Mouse (Mus musculus): ENCODE results near the gene 2300002M23Rik.

2300002M23Rik gene

DNA sequence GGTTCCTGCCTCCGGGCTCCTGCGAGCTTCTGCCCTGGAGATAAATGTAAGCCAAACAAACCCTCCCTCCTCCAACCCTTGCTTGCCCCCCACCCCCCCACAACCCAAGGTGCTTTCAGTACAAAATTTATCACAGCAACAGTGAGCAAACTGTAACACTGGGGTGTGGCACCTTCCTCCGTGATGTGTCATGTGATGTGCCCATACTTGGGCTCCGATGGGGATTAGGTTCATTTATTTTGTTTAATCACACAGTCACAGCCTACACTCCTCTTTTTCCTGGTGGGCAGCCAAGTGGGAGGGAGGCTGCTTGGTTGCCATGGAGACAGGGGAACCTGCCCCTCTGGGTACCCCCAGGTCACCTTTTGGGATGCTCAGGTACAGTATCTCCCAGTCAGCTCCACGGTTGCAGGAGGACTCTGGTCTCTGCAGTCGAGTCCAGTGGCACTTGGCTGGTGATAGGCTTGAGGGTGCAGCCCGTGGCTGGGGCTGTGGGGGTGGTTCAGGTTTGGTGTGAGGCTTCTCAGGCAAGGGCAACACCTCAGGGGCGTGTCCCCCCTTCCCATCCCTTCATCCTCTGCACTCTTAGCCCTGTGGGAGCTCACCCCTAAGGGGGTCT, 34.6 kb downstream of the 2300002M23Rik start:
- in situ Hi-C loops (cut with MseI, MboI) = no loop called here

- in situ Hi-C loops (cut with MseI, MboI) = no loop called here
Observed at GRCm38 (mm10) chr17:35617127-35617526, 49.9 kb downstream of the 2300002M23Rik start.

Measured in mouse trophoblast stem cell (cell line).